Mouse (Mus musculus) forebrain, embryonic 10.5 days (tissue): ENCODE measurements around the gene Olfr49. TPM values are rescaled to one million over a fixed set of nuclear protein-coding genes. Genes with fewer than 3 reads are reported as not detected.

Source experiments
- DNase-seq: peaks from one replicate; pipeline ENCODE4 v3.0.0-alpha.2; 2017; ENCODE audit warnings: low spot score; ENCODE audit errors: extremely low spot score
- H3K27ac ChIP-seq: fragments of 300-500 bp; sonication (generic); 2 replicates; pipeline ENCODE4 v1.5.1; 2016; ENCODE audit warnings: mild to moderate bottlenecking
- H3K27me3 ChIP-seq: fragments of 300-500 bp; sonication (generic); 2 replicates; pipeline ENCODE4 v1.6.1; 2016; ENCODE audit warnings: mild to moderate bottlenecking; ENCODE audit not compliant: poor library complexity, severe bottlenecking
- H3K36me3 ChIP-seq: fragments of 300-500 bp; sonication (generic); replicated peaks from 2 replicates; pipeline ENCODE4 v1.6.1; 2016; ENCODE audit warnings: mild to moderate bottlenecking, moderate library complexity
- H3K4me1 ChIP-seq: fragments of 300-500 bp; sonication (generic); 2 replicates; pipeline ENCODE4 v1.6.1; 2016
- H3K4me3 ChIP-seq: fragments of 300-500 bp; sonication (generic); 2 replicates; pipeline ENCODE4 v1.5.1; 2016; ENCODE audit warnings: mild to moderate bottlenecking, moderate library complexity
- H3K9me3 ChIP-seq: fragments of 300-500 bp; sonication (generic); 2 replicates; pipeline ENCODE4 v1.6.1; 2016; ENCODE audit warnings: mild to moderate bottlenecking, moderate library complexity
- WGBS: fragments of 180-500 bp; shearing (Covaris S2); methylation state at CpG from one replicate; pipeline ENCODE4 v1.1.7; 2016; 5-methylcytosine and 5-hydroxymethylcytosine counted together
- polyA plus RNA-seq: library from polyadenylated mRNA; unstranded; fragments of >200 nt; fragmentation: Nextera tagmentation; extraction: Ambion mirVana; gene quantifications from 2 replicates; pipeline ENCODE4 v1.2.1, GENCODE M21; 2016

Gene Olfr49
- polyA plus RNA-seq, 1 experiment from 2014 or later: not detected

GRCm38 (mm10) chr14:54259003-54259721 is 25.6 kb downstream of the Olfr49 start:
- Histone ChIP-seq H3K4me3 (peak overlapping the region; percentile 69), H3K36me3 (peaks cover 10% of the 10 kb centered on the region), H3K27ac (peak overlapping the region; percentile 81), H3K9me3 (no peaks in the 10 kb centered on the region), H3K27me3 (peaks cover 12% of the 10 kb centered on the region), H3K4me1 (peaks cover 36% of the 10 kb centered on the region)
- WGBS: under 1% methylated on average over 35 of the region's 35 CpGs
- DNase-seq: peak; percentile 94

- no peak overlapping the region for H3K4me3 ChIP-seq
- DNase-seq: no peak
- 62% methylated on average over 7 of the region's 7 CpGs for WGBS
Measured at GRCm38 (mm10) chr14:54258131-54258670, 26.5 kb downstream of the Olfr49 start.

GRCm38 (mm10) chr14:54254670-54255202 is 30.0 kb downstream of the Olfr49 start:
- H3K9me3 ChIP-seq: no peaks in the 10 kb centered on the region
- peaks cover 8% of the 10 kb centered on the region for H3K36me3 ChIP-seq
- H3K4me3 ChIP-seq: peak overlapping the region; percentile 76
- peaks cover 53% of the 10 kb centered on the region for H3K4me1 ChIP-seq
- DNase-seq: no peak
- H3K27me3 ChIP-seq: peaks cover 7% of the 10 kb centered on the region; the same call in 1 of the 2 replicates
- H3K27ac ChIP-seq: peak overlapping the region; percentile 90; the same call in 1 of the 2 replicates
- 71% methylated on average over 12 of the region's 12 CpGs for WGBS

More at GRCm38 (mm10) chr14:54258131-54258670, 26.5 kb downstream of the Olfr49 start:
- no peaks in the 10 kb centered on the region for H3K9me3 ChIP-seq
- H3K4me1 ChIP-seq: peaks cover 40% of the 10 kb centered on the region
- peaks cover 12% of the 10 kb centered on the region for H3K27me3 ChIP-seq
- peaks cover 8% of the 10 kb centered on the region for H3K36me3 ChIP-seq
- no peak overlapping the region for H3K27ac ChIP-seq

GRCm38 (mm10) chr14:54253741-54254291 is 30.9 kb downstream of the Olfr49 start, which contains the start of the genes Dad1 and Abhd4:
Dad1 (minus strand) TSS chr14:54254104.
Abhd4 (plus strand) TSS chr14:54254188.
- H3K27ac ChIP-seq: peak within 1 kb of the TSS; percentile 90
- H3K36me3 ChIP-seq: peaks cover 15% of the 10 kb centered on the region
- H3K9me3 ChIP-seq: no peaks in the 10 kb centered on the region
- H3K4me1 ChIP-seq: peaks cover 53% of the 10 kb centered on the region
- peak within 1 kb of the TSS; percentile 76 for H3K4me3 ChIP-seq
- WGBS: under 1% methylated on average over 39 of the region's 39 CpGs
- H3K27me3 ChIP-seq: peaks cover 7% of the 10 kb centered on the region; the same call in 1 of the 2 replicates
- DNase-seq: peak; percentile 96

GRCm38 (mm10) chr14:54250122-54250521 is 34.6 kb downstream of the Olfr49 start:
- Histone ChIP-seq H3K27ac (no peak overlapping the region), H3K4me1 (peaks cover 49% of the 10 kb centered on the region), H3K36me3 (peaks cover 45% of the 10 kb centered on the region), H3K27me3 (no peaks in the 10 kb centered on the region), H3K4me3 (no peak overlapping the region), H3K9me3 (no peaks in the 10 kb centered on the region)
- no peak for DNase-seq
- 71% methylated on average over 4 of the region's 4 CpGs for WGBS

GRCm38 (mm10) chr14:54249326-54249725 is 35.4 kb downstream of the Olfr49 start:
- Histone ChIP-seq H3K27me3 (no peaks in the 10 kb centered on the region), H3K4me3 (no peak overlapping the region), H3K4me1 (peaks cover 43% of the 10 kb centered on the region), H3K9me3 (no peaks in the 10 kb centered on the region), H3K36me3 (peaks cover 49% of the 10 kb centered on the region), H3K27ac (no peak overlapping the region)
- no peak for DNase-seq
- 72% methylated on average over 9 of the region's 9 CpGs for WGBS

GRCm38 (mm10) chr14:54246232-54246631 is 38.5 kb downstream of the Olfr49 start:
- Histone ChIP-seq H3K4me3 (no peak overlapping the region), H3K9me3 (peaks cover 5% of the 10 kb centered on the region; the same call in 1 of the 2 replicates), H3K27ac (no peak overlapping the region), H3K4me1 (peaks cover 34% of the 10 kb centered on the region), H3K36me3 (peaks cover 76% of the 10 kb centered on the region), H3K27me3 (no peaks in the 10 kb centered on the region)
- no peak for DNase-seq
- 88% methylated on average over 3 of the region's 3 CpGs for WGBS

- peaks cover 18% of the 10 kb centered on the region for H3K4me1 ChIP-seq
- WGBS: 60% methylated on average over 3 of the region's 3 CpGs
- DNase-seq: no peak
- no peaks in the 10 kb centered on the region for H3K27me3 ChIP-seq
- H3K27ac ChIP-seq: no peak overlapping the region
- H3K36me3 ChIP-seq: peaks cover 81% of the 10 kb centered on the region
- peaks cover 5% of the 10 kb centered on the region; the same call in 1 of the 2 replicates for H3K9me3 ChIP-seq
- no peak overlapping the region for H3K4me3 ChIP-seq
Measured at GRCm38 (mm10) chr14:54244183-54244582, 40.6 kb downstream of the Olfr49 start.

GRCm38 (mm10) chr14:54240542-54240941 is 44.2 kb downstream of the Olfr49 start:
- peaks cover 5% of the 10 kb centered on the region; the same call in 1 of the 2 replicates for H3K9me3 ChIP-seq
- H3K27ac ChIP-seq: no peak overlapping the region
- H3K27me3 ChIP-seq: no peaks in the 10 kb centered on the region
- peaks cover 67% of the 10 kb centered on the region for H3K36me3 ChIP-seq
- DNase-seq: no peak
- 88% methylated on average over 5 of the region's 5 CpGs for WGBS
- H3K4me1 ChIP-seq: peaks cover 11% of the 10 kb centered on the region
- H3K4me3 ChIP-seq: no peak overlapping the region

GRCm38 (mm10) chr14:54239002-54239736 is 45.6 kb downstream of the Olfr49 start:
- 26% methylated on average over 7 of the region's 7 CpGs for WGBS
- peaks cover 5% of the 10 kb centered on the region; the same call in 1 of the 2 replicates for H3K9me3 ChIP-seq
- H3K36me3 ChIP-seq: peaks cover 75% of the 10 kb centered on the region
- peak; percentile 74 for DNase-seq
- H3K4me3 ChIP-seq: no peak overlapping the region
- H3K4me1 ChIP-seq: peaks cover 19% of the 10 kb centered on the region
- no peak overlapping the region for H3K27ac ChIP-seq
- no peaks in the 10 kb centered on the region for H3K27me3 ChIP-seq

GRCm38 (mm10) chr14:54236881-54237280 is 47.9 kb downstream of the Olfr49 start:
- no peaks in the 10 kb centered on the region for H3K27me3 ChIP-seq
- no peak overlapping the region for H3K27ac ChIP-seq
- no peak for DNase-seq
- peaks cover 34% of the 10 kb centered on the region for H3K4me1 ChIP-seq
- WGBS: 92% methylated on average over 5 of the region's 5 CpGs
- H3K36me3 ChIP-seq: peaks cover 56% of the 10 kb centered on the region
- H3K4me3 ChIP-seq: no peak overlapping the region
- H3K9me3 ChIP-seq: peaks cover 5% of the 10 kb centered on the region; the same call in 1 of the 2 replicates
